Mouse (Mus musculus): ENCODE results near the gene Clnk.
A peak's percentile ranks its signal among the peaks of the same experiment; 100 is the strongest.

Clnk gene

GRCm38 (mm10) chr5:38850171-38850570, 26.4 kb downstream of the Clnk start:
- DNase-seq: no peak

- DNase-seq: no peak
Observed at GRCm38 (mm10) chr5:38845529-38845928, 31.1 kb downstream of the Clnk start.

DNA sequence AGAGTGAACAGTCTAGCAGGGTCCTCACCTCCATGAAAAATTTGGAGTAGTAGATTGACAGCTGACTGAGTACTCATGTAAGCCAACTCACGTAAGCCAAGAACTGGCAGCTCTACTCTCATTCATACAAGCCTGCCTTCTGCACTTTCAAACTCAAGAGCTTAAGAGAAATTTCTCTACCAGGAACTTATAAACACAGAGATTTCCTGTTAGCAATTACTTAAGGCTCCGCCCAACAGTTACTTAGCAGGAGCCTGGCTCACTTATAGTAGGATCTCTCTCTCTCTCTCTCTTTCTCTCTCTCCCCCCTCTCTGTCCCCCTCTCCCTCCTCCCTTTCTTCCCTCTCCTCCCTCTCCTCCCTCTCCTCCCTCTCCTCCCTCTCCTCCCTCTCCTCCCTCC, 32.3 kb downstream of the Clnk start:
- DNase-seq: no peak

GRCm38 (mm10) chr5:38839981-38840380, 36.6 kb downstream of the Clnk start:
- no peak for DNase-seq

GRCm38 (mm10) chr5:38827310-38827709, 49.3 kb downstream of the Clnk start:
- no peak for DNase-seq

GRCm38 (mm10) chr5:38826586-38826985, 50.0 kb downstream of the Clnk start:
- DNase-seq: no peak

DNA sequence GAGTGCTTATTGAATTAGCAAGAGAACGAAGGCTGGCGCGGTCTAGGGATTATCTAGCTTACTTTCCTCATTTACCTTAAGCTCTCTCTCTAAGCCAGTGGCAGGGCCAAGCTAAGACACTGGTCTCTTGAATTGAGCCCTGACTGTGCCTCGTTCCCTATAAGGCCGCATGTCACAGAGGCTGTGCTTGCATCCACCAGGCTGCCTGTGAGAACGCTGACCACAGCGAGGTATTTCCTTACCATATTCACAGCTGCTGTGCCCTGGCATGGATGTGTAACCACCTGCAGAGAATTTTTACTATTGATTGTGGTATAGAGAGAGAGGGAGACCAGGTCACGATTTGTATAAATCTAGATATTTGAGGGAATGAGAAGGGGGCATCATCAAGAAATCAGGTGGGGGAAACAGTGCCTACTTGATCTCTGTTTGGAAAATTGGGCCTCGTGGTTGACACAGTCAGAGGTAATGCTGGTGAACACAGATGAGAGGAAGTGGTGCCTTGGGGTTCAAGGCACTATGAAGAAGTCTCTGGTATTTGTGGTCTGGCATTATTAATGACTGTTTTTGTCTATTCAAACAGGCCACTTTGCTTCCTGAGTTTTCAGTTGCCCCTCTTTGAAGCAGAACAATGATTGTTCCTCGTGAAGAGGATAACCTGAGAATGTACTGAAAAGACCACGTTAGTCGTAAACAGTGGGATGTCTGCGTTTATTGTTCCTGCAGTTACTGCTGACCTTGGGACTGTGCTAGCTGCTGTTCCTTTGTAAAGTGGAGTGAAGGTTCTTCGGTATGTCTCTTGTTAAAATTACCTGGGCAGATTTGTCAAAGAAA, 52.3 kb downstream of the Clnk start:
- no peak for DNase-seq

DNA sequence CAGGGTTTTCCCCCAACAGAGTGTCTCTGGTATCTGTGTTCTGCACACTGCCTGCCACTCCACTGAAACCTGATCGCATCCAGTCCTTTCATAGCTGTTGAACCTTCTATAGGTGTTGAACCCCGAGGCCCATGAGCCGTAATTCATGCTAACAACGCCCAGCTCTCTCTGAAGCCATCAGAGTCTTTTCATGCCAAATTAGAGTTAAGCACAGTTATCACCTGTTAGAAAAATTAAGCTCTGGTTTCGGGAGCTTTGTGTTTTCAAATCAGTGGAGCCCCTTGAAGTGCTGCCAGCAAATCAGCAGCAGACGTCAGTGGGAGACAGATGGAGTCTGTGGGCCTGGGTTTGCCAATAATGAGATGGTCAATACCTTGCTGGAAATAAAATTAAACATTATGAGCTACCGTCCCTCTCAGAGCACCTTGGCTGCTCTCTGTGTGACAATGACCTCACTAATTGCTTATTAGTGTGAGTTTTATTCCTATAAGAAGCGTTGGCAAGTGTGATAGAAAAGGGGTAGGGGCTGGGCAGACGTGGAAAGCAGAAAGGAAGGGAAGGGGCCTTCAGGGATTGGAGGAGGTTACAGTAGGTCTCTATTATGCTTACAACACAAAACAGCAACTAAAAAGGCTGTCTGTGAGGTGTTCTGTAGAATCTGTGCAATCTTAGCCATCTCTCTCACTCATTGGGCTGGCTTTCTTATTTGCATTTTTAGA, 63.1 kb downstream of the Clnk start:
- DNase-seq: no peak

DNA sequence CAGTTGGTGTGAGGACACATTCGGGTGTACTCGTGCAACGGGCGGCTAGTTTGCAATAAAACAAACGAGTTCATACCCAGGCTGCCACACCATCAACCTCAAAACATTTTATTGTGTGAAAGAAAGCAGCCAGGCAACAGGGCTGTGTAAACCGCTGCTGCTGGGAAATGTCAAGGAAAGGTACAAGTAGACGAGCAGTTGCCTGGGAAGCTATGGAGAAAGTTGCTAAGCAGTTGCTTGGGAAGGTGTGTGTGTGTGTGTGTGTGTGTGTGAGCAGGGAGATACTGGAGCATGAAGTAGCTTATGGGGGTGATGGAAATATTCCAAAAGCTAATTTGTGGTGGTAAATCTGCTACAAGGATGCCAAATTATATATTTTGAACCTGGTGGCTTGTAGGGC, 63.7 kb downstream of the Clnk start:
- no peak for DNase-seq

GRCm38 (mm10) chr5:38812386-38812785, 64.2 kb downstream of the Clnk start:
- DNase-seq: no peak

DNA sequence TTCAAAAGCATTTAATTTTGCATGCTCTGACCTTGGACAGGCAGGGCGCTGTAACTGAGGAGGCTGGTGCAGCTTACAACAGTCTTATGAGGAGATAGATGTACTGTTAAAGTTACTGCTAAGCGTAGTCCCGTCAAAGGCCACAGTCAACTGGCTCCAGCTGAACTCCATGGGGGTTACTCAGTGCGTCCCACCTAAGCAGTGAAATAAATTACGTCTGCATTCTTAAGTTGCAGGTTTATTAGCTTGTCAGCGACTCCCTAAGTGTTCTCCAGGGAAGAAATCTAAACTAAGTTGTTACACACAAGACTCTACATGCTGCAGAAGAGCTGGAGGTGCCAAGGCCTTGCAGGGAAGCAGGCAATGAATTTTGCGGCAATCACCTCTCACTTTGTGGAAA, 77.7 kb downstream of the Clnk start:
- DNase-seq: no peak

- DNase-seq: no peak
Observed at GRCm38 (mm10) chr5:38795139-38795538, 81.5 kb downstream of the Clnk start.

- DNase-seq: peak; percentile 44
Observed at GRCm38 (mm10) chr5:38791116-38791515, 85.5 kb downstream of the Clnk start.

GRCm38 (mm10) chr5:38788820-38789219, 87.8 kb downstream of the Clnk start:
- no peak for DNase-seq

- DNase-seq: no peak
Observed at GRCm38 (mm10) chr5:38787851-38788520, 88.6 kb downstream of the Clnk start.

DNA sequence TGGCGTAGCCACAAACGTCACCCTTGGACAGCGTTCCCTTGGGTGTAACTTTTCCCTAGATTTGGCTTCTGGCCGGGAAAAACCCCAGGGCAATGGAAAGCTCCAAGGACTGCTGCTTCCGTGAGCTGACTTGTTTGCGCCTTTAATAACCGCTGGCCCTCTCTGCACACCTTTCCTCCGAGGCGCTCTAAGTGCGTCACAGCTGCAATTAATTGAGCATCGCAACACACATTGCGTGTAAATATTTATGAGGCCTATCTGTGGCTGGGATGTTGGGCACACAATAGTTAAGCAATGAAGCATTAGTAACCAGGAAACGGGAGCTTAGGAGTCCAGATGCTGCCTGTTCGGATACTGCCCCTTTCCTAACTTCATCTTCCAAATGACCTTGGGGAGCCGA, 90.5 kb downstream of the Clnk start:
- no peak for DNase-seq

GRCm38 (mm10) chr5:38785686-38786085, 90.9 kb downstream of the Clnk start:
- DNase-seq: no peak

GRCm38 (mm10) chr5:38781813-38782212, 94.8 kb downstream of the Clnk start:
- peak; percentile 78 for DNase-seq

DNA sequence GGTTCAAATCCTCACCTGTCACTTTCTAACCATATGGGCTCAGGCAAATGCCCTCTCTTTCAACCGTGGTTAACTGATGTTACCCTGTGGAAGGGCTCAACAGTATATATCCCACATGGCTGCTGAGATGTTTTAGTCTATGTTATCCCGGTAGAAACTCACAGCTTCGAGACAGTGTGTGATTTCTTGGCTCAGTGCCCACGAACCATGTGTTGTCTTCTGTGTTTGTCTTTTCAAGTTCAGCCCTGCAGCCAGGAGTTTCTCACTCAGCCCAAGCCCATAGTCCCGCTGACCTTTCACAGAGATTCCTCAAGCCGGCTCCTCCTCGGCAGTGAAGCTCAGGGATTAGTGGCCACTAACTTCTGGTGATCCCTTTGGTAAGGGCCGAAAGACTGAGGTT, 96.0 kb downstream of the Clnk start:
- DNase-seq: no peak

GRCm38 (mm10) chr5:38780045-38780444, 96.6 kb downstream of the Clnk start:
- DNase-seq: no peak

- DNase-seq: no peak
Observed at GRCm38 (mm10) chr5:38775500-38775899, 101.1 kb downstream of the Clnk start.

GRCm38 (mm10) chr5:38754950-38755349, 121.7 kb downstream of the Clnk start:
- DNase-seq: peak; percentile 12

DNA sequence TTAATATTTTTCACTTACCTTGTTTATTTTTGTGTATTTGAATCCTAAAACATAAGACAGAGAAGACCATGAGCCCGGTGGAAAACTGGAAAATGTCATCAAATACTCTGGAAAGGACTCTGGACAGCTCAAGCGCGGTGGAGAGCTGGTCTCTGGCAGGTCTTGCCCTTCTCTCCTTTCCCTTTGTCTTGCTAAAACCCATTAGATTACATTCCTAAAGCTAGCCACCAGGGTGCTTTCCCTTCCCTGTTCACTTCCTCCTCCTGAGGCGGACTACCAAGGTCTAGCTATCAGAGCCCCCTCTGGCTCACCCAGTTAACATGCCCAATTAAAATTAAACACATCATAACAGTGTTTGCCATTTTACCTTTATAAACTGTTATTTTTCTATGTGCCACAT, 123.9 kb downstream of the Clnk start:
- no peak for DNase-seq

All from cerebellum, adult 11 months (tissue).